Mouse (Mus musculus) gastrocnemius, postnatal 4 days (tissue): ENCODE measurements at regions not wholly inside any gene's neighbourhood (a gene's known extent, or its start where the extent isn't known, plus 50 kb on each side); places are given as distances from the start of the nearest gene placed in this dataset.
A peak's percentile ranks its signal among the peaks of the same experiment; 100 is the strongest.

Source experiments
- DNase-seq, 2 experiments: peaks; one replicate each; pipeline ENCODE4 v3.0.0; 2021 to 2022; ENCODE audit warnings: low spot score in 2 of 2, mixed read lengths in 2 of 2

DNA sequence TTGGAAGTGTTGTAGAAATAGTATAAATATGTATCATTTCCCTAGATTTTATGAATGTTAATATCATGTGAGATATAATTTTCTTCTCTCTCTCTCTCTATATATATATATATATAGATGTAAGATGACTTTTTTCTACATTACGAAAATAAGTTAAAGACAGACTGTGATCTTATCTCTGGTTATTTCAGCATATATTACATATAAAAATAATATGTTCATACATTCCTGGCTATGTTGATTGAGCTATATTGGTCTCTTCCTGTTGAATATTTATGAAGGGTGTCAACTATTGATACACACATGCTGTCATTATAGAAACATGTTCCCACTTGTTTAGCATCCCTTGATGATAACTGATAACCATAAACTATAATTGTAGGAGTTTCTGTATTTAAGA, 793.2 kb upstream of the Fat3 start:
- no peak for DNase-seq

DNA sequence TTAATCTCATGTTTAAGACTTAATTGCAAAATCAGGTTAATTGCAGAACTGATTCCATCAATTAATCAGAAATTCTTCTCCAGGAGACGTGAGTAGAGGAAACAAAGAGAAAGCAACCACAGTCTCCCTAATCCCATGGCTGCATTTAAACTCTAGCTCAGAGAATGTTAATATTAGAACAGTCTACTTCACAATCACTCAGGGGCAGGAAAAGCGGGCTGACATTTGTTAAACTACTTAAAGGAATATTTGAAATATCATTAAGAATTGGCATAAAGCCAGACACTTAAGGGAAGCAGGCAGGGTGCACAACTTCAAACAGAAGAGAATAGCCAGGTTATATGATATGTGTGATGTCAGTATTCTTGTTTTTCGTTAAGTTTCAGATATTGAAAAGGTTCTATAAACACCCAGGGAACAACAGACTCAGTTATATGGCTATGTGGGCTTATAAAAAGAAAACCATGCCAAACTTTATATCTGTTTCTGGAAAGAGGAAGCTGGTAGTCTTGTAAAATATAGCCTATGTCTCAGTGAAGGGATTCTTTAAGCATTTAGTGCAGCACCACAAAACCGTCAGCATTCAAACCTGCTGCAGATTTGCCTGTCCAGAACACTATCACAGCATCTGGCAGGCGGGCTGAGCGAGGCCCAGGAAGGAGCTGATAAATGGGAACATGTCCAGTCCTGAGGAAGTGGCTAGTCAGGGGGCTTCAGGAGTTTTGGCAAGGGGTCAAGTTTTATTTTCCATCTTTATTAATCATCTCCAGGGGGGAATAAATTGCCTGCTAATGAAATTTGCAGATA, 787.9 kb upstream of the Fat3 start:
- DNase-seq, result no peak

DNA sequence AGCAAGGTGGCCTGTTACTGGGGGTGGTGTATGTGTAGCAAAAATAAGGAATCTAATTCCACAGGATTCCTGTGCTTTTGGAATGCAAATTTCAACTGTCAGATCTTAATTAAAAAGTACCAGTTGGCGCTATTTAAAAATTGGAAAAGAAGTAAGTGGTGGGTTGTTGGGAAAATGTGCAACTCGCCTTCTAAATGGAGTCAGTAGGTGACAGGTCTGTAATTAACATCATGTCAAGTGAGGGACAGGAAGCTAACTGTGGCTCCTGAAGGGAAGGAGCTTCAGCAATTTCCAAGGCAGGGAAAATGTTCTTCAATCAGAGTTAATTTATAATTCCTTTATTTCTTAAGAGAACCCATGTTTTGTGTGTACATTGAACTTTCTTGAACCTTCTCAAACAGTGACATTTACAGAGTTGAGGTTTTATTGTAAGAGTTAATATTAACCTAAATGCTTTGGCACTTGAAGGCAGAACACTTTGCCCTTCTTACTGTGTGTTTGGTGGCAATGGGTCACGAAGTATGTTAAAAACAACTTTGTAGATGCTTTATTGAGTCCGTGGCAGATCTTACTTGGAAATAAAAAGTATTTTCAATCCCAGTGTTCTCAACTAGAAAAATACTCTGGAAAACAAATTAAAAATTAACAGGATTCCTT, 778.4 kb upstream of the Fat3 start:
- no peak for DNase-seq

DNA sequence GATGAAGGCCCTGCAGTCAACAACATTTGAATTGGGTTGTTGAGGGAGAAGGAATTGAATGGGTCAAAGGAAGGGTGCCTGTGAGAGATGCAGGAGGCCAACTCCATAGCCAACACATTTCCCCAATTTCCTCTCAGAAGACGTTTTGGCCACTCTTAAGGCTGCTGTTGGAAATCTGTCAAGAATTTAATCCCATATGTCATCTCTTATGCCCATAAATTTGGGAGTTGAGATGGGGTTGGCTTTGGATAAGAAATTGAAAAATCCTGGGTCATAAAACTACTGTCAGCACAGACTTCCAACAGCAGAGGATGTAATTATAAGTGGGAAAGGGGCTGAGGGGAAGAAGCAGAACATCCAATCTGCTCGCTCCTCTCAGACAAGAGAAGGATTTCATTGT, 771.5 kb upstream of the Fat3 start:
- no peak for DNase-seq

DNA sequence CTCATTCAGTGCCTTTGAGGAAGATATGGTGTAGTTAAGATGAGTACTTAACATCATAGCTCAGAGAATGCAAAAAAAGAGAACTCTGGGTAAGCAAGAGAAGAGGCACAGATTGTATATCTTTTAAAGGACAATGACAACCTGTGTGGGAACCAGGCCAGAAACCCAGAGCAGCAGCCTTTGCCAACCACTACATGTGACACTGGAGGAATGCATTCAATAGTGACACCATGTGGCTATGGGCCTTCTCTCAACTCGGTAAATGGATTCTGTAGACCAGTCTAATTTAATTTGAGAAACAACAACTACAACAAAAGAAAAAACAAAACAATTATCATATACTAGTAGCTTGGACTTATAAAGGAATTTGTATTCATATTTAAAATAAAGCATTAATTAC, 768.5 kb upstream of the Fat3 start:
- DNase-seq, result no peak

DNA sequence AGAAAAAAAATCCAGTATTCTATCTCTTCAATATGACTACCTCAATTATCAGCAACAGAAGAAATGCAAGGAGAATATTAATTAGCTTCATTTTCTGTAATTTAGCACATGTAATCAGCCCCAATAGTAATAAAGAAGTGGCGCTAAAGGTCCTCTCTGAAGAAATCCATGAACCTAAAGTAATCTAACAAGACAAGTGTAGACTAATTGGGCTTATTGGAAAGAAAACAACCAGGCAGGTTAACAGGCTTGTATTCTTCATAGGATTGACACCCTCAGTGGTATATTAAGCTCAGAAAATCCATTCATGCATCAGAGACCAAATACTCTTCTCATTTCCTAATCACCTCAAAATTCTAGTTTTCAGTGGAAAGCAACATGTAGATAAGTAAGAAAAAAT, 756.1 kb upstream of the Fat3 start:
- DNase-seq, result no peak

DNA sequence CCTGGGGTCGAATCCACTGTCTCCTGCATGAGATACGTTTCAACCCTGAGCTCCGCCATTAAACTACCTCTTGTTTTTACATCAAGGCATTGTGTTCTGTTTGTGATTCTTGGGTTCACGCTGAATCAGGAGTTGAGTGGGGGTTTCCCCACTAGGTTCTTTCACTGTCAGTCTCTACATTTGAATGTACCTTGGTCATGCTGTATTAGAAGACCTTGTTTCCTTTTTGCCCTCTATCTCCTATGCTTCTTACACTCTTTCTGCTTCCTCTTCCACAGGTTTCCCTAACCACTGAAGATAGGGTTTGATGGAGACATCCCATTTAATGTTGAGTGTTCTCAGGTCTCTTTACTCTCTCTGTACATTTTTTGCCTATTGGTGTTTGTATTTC, 726.0 kb upstream of the Fat3 start:
- DNase-seq, result no peak

DNA sequence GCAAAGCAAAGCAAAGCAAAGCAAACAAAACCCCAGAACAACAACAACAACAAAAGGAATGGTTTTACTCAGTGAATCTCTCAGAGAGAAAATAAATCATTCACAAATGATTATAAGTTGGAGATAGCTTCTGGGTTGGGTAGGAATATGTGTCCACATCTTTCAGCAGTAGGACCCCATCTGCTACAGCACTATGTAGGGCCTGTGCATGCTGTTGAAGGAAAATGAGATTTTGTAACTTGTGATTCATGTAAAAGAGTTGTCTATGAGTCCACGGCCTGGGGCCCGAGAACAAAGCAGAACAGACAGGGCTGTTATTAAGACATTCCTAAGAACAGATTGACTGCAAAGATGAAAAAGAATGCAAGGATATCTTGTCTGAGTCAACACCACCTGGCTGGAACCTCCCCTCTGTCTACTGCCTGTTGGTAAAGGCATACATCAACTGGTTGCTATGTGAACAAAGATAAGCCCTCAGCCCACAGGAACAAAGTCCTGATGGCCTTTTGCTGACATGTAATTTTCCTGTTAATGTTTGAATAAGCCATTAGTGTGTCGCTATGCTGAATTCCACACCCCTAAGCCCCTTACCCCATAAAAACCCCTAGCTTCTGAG, 725.5 kb upstream of the Fat3 start:
- DNase-seq, result no peak

DNA sequence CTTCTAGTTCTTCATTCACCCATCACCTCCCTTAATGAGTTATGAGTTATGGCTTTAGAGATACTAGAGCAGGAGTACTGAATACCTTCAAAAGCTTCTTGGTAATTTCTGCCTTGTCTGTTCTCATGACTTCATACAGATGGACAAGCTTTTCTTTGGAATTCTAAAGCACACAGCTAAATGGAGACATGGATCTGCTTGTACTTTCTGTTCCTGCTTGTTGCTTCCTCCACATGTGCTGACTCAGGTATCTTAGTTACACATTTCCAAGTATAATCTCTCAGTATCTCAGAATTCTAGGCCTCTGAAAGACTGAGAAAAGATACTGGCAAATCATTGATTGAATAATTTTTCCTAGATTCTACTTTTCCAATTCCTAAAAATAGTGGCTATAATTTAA, 694.3 kb upstream of the Fat3 start:
- no peak for DNase-seq

DNA sequence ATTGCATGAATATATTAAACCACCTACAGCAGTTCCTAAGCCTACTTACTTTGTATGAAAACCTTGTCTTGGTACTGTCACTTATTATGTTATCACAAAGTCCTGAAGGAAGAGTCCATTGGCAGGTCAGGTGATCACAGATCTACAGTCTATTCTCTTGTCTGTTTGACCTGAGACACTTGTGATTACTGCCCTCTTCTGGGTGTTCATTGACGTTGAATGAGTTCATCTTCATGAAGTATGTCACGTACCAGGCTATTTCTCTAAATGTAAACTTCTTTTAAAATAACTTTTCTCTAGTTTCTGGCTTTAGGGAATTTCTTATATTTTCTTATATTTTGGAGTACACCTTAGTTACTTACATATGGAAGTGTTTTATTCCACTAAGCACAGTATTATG, 688.5 kb upstream of the Fat3 start:
- no peak for DNase-seq

DNA sequence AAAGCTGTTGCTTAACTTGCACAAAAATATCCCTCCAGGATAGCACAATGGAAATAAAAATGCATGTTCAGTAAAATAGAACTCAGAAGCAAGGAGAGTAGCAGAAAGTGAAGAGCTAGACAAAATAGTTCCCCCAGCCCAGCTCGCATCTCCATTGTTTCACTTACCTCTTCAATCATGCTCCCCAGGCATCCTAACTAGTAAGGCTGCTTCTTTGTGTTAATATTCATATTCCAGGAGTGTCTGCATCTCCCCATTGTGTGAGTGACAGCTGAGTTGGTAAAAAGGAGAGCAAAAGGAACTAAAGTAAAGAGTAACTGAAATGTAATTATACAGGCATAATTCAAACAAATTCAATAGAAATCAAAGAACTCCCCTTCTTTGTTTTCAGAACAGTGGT, 667.1 kb upstream of the Fat3 start:
- DNase-seq, result no peak

DNA sequence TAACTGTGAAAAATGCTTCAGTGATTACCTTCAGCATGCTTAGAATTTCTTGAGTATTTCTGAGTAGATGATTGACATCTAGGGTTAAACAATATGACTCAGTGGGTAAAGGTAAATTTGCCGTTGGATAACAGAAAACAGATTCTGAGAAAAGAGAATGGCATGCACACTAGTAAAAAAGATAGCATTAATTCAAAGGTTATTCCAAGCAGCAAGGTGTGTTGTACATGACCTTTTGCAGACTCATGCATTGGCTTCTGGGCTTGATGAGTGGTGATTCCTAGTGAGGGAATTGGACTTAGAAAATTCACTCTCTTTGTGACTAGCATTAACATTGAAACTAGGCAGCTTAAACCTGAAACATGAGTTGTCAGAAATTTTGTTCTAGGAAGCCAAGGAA, 665.2 kb upstream of the Fat3 start:
- no peak for DNase-seq

DNA sequence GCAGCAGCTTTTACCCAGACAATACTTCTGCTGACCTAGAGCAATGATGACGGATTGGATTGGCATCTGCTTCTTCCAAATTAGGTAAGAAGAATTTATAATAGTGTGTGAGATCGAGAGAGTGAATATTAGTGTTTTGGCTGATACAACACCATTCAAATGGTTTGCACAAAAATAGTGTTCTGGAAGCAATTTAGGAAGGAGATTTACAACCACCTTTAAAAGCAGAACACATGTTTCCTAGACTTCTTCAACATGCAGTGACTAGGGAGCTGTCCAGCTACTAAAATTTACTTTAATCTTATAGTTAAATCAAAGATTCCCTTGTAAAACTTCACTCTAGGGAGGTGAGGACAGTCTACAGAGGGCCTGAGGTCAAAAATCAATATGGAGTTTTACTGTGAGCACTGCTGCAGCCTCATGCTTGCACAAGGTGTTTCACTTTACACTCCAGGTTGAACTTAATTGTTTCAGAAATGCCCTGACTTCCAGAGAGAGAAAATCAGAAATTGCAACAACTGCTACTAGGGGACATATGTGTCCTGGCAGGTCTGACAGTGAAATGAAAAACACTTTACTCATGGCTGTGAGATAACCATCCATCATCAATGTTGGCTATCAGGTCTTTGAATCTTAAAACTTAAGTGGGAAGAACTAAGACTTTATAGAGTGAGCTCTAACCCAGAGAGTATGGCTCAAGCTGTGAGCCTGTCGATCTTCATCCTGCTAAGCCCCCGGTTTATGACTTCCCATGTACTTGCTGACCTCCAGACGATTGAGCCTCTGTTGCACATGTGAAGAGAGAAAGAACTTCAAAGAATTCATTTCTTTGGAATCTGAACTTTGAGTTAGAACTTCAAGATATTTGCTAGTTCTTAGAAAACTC, 657.6 kb upstream of the Fat3 start:
- no peak for DNase-seq

DNA sequence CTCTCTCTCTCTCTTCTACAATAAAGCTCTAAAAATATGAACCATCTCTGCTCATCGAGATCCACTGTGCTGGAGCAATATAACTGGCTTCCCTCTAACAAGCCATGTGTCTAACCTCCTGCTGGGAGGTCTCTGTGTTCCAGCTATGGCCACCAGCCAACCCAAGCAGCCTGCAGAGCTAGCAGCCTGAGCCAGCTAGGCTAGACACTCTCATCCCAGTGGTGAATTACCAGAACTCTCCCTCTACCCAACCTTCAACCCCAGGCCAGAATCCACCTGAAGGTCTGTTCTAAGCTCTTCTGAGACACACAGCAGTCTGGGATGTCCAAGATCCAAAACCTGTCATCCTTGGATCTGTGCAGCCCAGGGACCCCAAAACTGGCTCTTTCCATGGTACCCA, 651.3 kb upstream of the Fat3 start:
- DNase-seq, result peak in 1 of 2 experiments; percentile 13

DNA sequence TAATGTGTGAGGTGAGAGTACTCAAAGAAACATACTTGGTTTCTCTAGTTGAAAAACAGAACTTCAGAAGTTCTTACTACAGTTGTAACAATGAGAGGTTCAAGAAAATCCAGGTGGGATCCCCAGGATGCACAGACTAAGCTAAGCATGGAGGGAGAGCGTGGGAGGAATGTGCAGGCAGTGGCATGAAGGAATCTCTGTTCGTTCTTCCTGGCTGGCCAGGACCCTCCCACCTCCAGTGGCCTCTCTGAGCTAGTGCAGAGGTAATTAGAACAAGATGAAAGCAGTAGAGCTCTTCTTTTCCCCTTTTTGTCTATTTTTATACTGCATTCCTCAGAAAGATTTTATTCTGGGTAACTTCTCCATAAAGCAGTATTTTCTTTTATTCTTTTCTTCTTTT, 648.3 kb upstream of the Fat3 start:
- DNase-seq, result no peak
